Mouse (Mus musculus): ENCODE measurements around the gene Stat6.
"Not testable (repeated sequence)": the region's sequence is repeated elsewhere in the genome, so short reads cannot be mapped to it uniquely, and the experiment has no call there.

Stat6 gene

DNA sequence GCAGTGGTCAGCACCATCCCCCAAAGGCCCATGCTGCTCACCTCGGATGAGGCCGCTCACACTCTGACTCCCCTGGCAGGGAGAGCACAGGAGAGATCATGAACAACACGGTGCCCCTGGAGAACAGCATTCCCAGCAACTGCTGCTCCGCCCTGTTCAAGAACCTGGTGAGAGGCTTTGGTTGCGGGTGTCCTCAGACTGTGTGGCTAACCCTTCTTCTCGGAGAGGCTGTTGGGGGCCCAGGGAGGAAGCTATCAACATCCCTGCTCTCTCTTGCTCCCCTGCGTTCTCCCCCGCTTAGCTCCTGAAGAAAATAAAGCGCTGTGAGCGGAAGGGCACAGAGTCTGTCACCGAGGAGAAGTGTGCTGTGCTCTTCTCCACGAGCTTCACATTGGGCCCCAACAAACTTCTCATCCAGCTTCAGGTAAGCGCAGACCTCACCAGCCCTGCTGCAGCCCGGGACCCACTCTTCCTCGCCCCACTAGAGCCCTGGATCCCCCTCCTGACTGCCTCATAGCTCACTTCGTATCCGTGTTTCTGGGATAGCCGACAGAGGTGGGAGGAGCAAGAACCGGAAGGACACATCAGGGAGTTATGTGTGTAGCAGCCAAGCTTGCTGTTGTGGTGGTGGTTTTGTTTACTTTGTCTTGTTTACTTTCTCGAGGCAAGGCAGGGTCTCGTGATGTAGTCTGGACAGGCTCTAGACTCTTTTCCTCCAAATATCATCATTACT lies 10.3 kb downstream of the Stat6 start:
- DNase-seq (ENCODE audit: low spot score) = no peak

DNA sequence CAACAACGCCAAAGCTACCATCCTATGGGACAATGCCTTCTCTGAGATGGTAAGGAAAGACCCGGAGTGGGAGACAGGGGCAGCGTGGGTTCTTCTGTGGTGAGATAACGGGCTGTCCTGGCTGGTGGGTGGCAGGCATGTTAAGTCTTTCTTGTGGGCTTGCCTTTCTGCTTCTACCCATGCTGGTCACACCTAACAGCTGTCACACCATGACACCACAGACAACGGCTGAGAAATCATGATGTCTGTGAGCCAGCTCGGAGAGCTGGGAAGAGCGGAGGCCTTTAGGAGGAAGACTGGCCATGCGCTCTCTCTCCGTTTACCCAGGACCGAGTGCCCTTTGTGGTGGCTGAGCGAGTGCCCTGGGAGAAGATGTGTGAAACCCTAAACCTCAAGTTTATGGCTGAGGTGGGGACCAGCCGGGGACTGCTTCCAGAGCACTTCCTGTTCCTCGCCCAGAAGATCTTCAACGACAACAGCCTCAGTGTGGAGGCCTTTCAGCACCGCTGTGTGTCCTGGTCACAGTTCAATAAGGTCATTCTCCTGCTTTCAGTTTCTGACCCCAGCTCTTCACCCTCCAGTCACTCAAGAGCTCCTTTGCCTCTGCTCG lies 12.3 kb downstream of the Stat6 start:
- DNase-seq (ENCODE audit: low spot score) = no peak

DNA sequence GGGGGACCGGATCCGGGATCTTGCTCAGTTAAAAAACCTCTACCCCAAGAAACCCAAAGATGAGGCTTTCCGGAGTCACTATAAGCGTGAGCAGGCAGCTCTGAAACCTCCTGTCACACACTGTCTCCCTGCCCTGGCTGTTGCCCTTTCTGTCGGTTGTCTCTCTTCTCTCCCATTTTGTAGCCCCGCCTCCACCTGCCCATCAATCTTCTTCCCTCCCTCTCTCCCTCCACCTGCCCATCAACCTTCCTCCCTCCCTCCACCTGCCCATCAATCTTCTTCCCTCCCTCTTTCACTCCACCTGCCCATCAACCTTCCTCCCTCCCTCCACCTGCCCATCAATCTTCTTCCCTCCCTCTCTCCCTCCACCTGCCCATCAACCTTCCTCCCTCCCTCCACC lies 14.8 kb downstream of the Stat6 start:
- DNase-seq (ENCODE audit: low spot score) = not testable (repeated sequence)

DNA sequence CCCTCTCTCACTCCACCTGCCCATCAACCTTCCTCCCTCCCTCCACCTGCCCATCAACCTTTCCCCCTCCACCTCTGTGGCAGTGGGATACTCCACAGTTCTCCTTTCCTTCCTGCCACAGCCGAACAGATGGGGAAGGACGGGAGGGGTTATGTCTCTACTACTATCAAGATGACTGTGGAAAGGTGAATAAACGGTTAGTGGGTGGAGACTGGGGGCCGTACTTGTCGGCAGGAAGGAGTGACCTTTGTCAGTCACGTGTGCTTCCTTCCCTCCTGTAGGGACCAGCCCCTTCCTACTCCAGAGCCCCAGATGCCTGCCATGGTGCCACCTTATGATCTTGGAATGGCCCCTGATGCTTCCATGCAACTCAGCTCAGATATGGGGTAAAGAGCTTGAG lies 15.3 kb downstream of the Stat6 start:
- no peak for DNase-seq (ENCODE audit: low spot score)

DNA sequence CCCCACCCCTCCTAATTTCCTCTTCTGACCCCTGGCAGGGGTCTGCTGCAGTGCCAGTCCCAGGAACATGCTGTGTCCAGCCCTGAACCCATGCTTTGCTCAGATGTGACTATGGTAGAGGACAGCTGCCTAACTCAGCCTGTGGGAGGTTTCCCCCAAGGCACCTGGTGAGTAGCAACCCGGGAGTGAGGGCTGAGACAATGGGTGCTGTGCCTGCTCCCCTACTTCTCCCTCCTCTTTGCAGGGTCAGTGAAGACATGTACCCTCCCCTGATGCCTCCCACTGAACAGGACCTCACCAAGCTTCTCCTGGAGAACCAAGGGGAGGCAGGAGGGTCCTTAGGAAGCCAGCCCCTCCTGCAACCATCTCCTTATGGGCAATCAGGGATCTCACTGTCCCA lies 16.8 kb downstream of the Stat6 start:
- no peak for DNase-seq (ENCODE audit: low spot score)

DNA sequence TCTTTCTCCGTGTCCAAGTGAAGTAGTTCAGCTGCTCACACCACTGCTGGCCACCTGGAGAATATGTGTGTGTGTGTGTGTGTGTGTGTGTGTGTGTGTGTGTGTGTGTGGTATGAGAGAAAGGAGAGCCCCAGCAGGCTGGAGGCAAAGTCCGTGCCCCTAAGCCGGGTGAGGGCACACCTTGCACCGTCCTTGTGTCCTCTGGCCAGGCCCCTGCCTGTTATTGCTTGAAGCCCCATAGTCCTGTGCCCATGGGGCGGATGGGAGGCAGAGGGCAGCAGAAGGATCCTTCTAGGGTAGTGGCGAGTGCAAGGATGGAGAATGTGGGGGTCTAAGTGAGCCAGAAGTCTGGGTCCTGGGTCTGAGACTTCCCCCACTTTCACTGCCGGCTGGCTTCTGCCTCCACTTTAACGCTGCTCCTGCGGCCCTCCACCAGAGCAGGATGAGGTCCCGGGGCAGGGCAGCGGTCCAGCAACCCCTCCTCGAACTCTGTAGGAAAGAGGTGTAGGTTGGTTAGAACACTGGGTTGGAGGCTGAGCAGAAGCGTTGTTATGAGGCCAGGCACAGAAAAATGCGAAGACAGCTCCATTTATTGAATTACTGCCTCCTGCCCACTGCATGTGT lies 18.6 kb downstream of the Stat6 start:
- no peak for DNase-seq (ENCODE audit: low spot score)

DNA sequence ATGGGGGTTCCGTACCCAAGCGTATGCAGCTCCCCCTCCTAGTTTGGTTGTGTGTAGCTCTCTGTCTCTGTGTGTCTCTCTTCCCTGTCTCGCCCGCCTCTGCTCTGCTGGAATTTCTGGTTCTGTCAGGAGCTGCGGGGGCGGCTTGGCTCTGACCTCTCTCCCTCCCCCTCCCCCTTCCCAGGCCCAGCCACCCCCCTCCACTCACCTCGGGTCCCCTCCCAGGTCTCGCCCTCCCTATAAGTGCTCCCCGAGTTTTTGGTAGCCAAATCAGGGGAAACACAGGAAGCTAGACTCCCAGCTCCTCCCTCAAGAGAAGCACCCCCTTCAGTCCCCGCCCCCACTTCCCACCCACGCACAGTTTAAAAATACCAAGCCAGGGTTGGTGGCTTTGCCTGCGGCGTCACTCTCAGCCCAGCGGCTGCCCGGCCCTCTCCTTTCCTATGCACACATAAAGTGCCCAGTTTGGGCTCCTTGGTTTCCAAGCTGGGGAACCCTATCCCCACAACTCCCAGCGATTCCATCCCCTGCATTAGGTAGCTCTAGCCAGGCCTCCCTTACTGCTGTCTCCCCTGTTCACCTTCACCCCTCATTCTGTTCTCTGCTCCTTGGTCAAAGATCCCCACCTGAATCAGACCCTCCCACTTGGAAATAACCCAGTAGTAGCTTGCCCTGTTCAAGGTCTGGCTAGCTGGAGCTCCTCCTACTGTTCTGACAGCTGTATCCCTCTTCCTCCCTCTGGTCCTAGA lies 19.3 kb downstream of the Stat6 start:
- no peak for DNase-seq (ENCODE audit: low spot score)

DNA sequence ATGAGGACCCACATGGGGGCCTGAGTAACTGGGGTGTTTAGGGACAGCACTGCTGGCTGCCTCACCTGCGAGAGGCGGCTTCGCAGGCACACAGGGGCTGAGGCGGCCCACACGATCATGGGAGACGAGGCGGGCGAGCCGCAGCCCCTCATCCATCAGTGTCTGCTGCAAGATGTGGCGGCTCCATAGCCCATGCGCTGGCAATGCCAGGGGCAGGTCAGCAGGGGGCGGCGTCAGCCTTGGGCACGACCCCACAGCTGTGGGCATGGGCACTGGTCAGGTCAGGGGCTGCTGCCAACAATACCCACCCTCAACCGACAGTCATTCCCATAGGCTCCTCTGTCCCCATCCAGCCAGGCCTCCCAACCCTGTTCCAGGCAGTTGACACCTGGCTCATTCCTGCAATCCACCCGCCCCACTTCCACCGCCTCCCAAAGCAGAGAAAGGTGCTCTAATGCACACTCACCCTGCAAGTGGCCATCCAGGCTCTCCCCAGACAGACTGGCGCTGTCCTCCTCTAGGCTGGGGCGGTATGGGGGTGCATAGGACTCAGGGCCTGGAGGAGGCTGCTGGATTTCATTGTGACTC lies 20.0 kb downstream of the Stat6 start:
- DNase-seq (ENCODE audit: low spot score) = no peak

DNA sequence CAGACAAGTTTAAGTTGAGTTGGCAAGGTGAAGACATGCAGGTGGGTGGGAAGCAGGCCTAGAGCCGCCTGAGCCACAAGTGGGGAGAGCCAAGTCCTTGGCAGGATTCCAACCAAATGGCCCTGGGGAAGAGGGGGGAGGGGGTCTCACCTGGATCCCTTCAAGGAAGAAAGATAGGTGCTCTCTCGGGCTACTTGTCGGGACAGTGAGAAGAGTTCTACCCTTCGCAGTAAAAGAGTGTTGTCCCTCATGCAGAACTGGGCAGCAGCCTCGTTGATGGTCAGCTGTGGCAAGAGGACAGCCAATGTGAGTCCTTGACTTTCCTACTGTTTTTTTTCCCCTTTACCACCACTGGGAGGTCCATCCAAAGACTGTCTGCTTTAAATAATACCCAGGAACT lies 20.8 kb downstream of the Stat6 start:
- no peak for DNase-seq (ENCODE audit: low spot score)

DNA sequence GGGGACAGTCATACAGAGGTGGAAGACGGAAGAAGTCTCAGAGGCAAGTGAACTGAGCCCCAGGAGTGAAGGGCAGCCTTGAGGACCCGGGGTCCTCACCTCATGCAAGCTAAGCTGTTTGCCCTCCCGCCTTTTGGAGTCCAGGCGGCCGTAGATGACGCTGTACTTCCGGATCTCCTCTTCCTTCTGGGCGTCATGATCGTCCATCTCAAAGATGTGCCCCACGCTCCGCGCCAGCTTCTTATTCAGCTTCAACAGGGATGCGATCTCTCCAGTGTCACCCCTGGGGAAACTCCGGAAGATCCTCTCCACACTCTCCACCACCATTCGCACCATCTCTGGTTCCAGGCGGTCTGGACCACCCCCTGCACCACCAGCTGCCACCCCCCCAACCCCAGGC lies 21.4 kb downstream of the Stat6 start:
- no peak for DNase-seq (ENCODE audit: low spot score)

DNA sequence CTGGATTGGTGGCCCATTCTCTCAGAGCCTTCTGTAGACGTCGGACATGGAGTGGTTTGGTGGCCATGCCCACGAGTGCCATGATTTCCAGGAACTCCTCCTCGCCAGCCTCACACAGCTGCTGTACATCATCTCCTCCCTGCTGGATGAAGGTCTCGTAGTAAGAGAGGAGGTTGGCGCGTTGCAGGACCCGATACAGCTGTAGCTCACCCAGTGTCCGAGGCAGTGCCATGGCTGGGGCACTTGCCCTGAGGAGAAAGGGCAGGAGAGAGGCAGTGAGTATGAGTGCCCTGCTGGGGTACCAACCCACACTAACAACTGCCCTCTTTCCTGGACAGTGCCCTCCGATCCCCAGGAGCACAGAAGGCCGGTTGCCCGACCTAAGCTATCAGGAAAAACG lies 22.1 kb downstream of the Stat6 start:
- no peak for DNase-seq (ENCODE audit: low spot score)

DNA sequence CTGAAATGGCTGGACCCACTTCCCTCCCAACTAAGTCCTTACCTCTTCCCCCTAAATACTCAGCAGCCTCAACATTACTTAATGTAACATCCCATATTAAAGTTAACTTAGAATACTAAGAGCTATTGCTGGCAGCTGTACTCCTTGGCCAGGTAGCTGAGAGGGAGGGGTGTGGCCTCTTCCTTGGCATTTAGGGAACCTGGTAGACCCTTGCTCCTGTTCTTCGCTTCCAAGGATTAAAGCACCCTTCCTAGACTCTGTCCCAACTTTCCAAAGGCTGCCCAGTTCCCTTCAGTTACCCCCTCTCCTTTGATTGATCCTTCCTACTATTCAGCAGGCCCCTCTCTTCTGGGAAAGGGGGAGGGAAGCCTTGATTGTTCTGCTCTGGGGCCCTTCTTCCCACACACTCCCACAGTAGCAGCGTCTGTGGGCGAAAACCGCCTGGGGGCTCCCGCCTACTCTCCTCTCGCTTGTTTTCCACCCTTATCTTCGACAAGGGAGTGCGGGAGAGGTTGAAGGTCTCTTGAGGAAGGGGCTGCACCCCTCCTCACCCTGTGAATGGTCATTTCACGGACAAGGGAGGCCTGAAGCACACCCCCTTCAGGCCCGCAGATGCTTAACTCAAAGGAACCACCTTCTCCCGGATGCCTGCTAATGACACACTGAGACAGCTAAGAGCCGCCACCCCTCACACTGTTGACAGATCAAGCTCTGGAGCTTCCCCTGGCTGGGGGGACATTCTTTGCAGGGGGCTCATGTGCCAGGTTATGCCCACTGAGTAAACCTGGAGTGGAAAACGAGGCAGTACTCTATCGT lies 22.8 kb downstream of the Stat6 start:
- DNase-seq (ENCODE audit: low spot score) = no peak

DNA sequence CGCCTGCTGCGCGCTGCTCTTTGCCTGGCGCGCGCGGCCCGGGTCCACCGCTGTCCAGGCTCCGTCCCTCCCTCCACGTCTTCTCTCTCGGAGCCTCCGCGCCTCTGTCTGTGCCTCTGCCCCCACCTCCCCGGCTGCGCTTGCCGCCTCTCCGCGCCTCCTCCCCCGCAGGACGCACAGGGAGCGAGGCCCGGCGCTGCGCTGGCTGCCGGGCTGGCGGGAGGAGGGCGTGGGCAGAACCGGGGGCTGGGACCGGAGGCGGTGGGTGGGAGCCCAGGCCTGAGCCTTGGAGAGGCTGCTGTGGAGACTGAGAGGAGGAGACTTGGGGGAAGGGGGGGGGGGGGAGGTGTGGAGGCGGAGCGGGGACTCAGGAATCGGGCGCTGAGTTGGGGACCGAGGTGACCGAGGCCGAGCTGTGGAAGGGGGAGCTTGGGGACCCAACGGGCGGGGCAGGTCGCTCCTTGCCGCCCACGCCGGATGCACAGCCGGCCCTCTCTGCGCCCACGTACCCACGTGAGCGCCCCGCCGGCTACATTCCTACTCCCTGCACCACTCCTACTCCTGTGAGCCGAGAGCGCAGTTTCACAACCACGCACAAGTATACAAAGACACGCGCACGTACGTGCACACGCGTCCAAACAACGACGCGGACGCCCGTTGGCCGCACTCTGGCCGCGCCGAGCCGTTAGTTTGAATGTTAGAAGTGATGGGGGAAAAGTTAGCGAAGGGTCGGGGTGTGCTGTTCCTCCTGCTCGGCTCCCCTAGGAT lies 23.9 kb downstream of the Stat6 start, which contains the start of gene Nemp1:
Gene Nemp1 (plus strand): TSS at position 401 of the 768 bp plus-strand sequence.
- peak; percentile 80 for DNase-seq (ENCODE audit: low spot score)

DNA sequence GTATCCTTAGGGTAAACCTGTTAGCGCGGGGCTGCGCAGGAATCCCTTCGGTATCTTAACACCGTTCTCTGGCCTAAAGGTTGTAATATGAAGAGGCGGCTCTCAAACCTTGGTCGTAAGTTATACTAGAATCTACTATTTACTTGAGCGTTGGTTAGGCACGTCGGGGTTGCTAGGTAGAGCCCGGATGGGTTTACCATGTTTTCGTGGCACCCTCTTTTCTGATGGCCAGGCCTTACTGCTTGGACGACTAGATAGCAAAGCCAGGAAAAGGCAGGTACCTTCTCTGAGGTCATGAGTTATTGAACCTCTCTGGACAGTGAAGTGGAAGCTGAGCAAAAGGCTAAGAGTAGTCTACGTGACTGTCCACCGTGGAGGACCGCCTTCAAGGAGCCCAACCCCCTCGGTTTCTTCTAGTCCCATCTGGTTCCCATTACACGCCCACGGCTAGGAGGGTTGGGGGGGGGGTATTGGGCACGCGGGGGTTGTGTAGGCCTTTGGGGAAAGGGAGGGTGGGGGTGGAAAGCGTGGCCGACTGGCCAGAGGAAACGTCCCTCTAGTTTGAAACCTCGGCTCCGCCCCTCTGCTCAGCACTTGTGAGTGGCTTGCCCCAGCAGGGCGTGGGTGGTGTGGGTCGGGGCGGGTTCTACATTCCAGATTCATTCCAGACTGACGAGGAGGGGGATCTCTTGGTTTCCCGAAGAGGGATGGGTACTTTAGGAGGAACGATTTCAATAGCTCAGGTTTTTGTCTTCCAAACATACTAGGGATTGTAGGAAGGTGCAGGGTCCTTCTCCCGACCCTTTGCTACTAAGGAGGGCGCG lies 24.7 kb downstream of the Stat6 start:
- DNase-seq (ENCODE audit: low spot score) = peak; percentile 81

DNA sequence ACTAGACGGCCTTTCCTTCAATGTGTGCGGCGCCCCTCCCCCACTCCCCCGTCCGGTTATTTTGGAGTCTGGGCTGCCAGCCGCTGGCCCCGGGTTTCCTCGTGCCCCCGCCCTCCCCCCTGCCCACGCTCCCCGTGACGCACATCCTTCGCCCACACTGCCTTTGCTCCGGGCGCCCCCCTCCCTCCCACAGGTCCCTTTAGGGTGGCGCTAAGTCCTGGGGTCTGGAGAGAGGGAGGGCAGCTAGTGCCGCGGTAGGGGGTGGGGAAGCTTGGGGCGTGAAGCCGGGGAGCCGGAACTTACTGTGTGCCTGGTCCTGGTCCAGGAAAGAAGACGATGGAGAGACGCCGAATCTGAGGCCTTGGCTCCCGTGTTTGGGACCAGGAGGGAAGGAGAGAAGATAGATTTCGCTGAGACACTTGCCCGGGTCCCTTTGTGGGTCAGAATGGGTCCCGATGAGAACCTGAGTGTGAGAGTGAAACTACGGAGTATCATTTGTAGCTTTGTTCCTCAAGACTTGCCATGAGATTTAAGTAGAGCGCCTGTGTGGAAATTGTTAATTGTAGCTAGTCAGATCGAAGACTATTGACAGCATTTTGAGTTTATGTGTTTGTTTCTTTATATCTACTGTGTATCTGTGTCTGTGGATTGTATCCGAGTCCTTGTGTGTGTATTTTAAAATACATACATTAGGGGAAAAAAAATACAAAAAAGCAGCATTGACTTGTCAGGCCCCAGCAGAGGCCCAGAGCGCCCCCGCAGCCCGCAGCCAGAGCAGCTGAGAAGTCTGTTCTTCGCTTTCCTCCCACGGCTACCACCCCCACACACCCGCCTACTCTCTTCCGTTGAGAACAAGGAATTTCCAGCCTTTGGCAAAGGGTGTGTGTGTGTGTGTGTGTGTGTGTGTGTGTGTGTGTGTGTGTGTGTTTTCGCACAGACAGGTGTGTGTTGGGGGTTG lies 25.6 kb downstream of the Stat6 start, which contains the start of gene Nab2:
Gene Nab2 (minus strand): TSS at position 476 of the 958 bp plus-strand sequence.
- peak; percentile 79 for DNase-seq (ENCODE audit: low spot score)

DNA sequence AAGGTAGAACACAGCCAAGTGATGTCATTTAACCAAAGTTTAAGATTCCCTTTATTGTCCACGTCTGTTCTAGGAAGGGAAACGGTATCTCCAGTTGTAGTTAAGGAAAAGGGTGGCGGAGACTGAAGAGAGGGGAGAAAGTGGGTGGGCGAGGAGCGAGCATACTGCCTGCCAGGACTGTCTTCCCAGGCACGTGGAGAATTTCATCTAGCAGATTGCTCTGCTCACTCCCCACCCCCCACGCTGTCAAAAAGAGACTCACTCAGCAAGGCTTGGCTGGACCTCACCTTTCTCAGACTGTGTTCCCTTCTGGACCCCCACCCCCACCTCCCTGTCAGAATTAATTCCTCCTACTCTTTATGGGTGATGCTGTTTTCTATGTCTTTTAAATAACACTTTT lies 26.4 kb downstream of the Stat6 start:
- peak; percentile 57 for DNase-seq (ENCODE audit: low spot score)

DNA sequence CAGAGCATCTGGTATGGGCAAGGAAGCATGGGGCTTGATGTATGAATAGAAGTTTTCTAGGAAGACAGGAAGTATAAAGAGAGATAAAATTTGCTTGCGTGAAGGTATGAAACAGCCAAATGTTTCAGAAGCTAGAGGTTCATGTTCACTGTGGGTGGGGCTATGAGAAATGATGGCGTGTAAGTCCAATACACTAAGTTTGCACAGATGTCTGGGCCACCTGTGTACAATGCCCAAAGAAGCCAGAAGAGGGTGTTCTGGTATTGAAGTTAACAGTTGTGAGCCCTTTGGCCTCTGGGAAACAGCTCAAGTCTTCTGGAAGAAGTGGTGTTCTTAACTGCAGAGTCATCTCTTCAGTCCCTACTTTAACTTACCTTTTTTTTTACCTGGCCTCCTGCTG lies 27.4 kb downstream of the Stat6 start:
- no peak for DNase-seq (ENCODE audit: low spot score)

DNA sequence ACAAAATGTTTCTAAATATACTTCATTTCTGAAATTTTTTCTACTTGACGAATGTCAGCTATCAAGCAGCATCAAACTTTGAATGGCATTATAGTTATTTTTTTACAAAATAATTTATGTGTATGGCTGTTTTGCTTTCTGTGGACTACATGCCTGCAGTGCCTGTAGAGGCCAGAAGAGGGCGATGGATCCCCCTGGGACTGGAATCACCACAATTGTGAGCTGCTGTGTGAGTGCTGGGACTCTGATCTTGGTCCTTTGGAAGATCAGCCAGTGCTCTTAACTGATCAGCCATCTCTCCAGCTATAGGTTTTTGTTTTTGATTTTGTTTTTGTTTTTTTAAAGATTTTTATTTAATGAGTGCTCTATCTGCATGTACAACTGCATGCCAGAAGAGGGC lies 28.5 kb downstream of the Stat6 start:
- DNase-seq (ENCODE audit: low spot score) = no peak

Measured in layer of hippocampus, adult 11-12 months (tissue).